Mouse (Mus musculus): ENCODE measurements around the gene Xrcc6.

GRCm38 (mm10) chr15:81951159-81951558, 36.5 kb upstream of the Xrcc6 start:
- no peak for TF ChIP-seq POLR2AphosphoS5 (IDR thresholded peaks at IDR 0.05; ENCODE audit: insufficient replicate concordance, low read depth, low read length)
- no peak for TF ChIP-seq CTCF (IDR thresholded peaks at IDR 0.05; ENCODE audit: low read depth, low read length)
- no peak for TF ChIP-seq GATA1 (IDR thresholded peaks at IDR 0.05; ENCODE audit: borderline replicate concordance, low read length)
